Mouse (Mus musculus) liver, embryonic 11.5 days (tissue): ENCODE measurements around the gene Lmod3. TPM values are rescaled to one million over a fixed set of nuclear protein-coding genes. Genes with fewer than 3 reads are reported as not detected.

ENCODE experiments used
- ATAC-seq: fragments of 200-750 bp; cut with Nextera tagmentation; replicated peaks from 2 replicates; pipeline ENCODE4 v1.8.0; 2017; ENCODE audit warnings: moderate number of reproducible peaks, mild to moderate bottlenecking, moderate TSS enrichment, moderate library complexity; ENCODE audit not compliant: low FRiP score
- DNase-seq: peaks from one replicate; pipeline ENCODE4 v3.0.0-alpha.2; 2017; ENCODE audit warnings: low spot score
- H3K27ac ChIP-seq: fragments of 300-500 bp; sonication (generic); 2 replicates; pipeline ENCODE4 v1.5.1; 2014; ENCODE audit warnings: mild to moderate bottlenecking, low read depth, low read length, control low read depth
- H3K27me3 ChIP-seq: fragments of 300-500 bp; sonication (generic); replicated peaks from 2 replicates; pipeline ENCODE4 v1.6.1; 2014; ENCODE audit warnings: low read length, mixed read lengths; ENCODE audit not compliant: control insufficient read depth, insufficient read depth
- H3K36me3 ChIP-seq: fragments of 300-500 bp; sonication (generic); 2 replicates; pipeline ENCODE4 v1.6.1; 2014; ENCODE audit warnings: mild to moderate bottlenecking, low read length, moderate library complexity, mixed read lengths; ENCODE audit not compliant: control insufficient read depth, insufficient read depth
- H3K4me1 ChIP-seq: fragments of 300-500 bp; sonication (generic); replicated peaks from 2 replicates; pipeline ENCODE4 v1.6.1; 2014; ENCODE audit warnings: low read length, mixed read lengths; ENCODE audit not compliant: control insufficient read depth, insufficient read depth
- H3K4me2 ChIP-seq: fragments of 300-500 bp; sonication (generic); 2 replicates; pipeline ENCODE4 v1.6.1; 2014; ENCODE audit warnings: mild to moderate bottlenecking, control low read depth, moderate library complexity
- H3K4me3 ChIP-seq: fragments of 300-500 bp; sonication (generic); 2 replicates; pipeline ENCODE4 v1.5.1; 2014; ENCODE audit warnings: low read depth, low read length, control low read depth
- H3K9ac ChIP-seq: fragments of 300-500 bp; sonication (generic); 2 replicates; pipeline ENCODE4 v1.6.1; 2014; ENCODE audit warnings: low read depth, low read length, control low read depth
- H3K9me3 ChIP-seq: fragments of 300-500 bp; sonication (generic); 2 replicates; pipeline ENCODE4 v1.6.1; 2016; ENCODE audit warnings: low read length, inconsistent platforms, mixed read lengths; ENCODE audit not compliant: control insufficient read depth
- WGBS: fragments of 180-500 bp; shearing (Covaris S2); extraction: QIAGEN DNeasy Blood & Tissue Kit; methylation state at CpG from one replicate; pipeline ENCODE4 v1.1.7; 2014; 5-methylcytosine and 5-hydroxymethylcytosine counted together
- polyA plus RNA-seq: library from polyadenylated mRNA; unstranded; fragments of >200 nt; fragmentation: Nextera tagmentation; extraction: Ambion mirVana; gene quantifications from 2 replicates; pipeline ENCODE4 v1.2.1, GENCODE M21; 2014

The Lmod3 gene
- polyA plus RNA-seq, 1 experiment from 2014 or later: not detected

DNA sequence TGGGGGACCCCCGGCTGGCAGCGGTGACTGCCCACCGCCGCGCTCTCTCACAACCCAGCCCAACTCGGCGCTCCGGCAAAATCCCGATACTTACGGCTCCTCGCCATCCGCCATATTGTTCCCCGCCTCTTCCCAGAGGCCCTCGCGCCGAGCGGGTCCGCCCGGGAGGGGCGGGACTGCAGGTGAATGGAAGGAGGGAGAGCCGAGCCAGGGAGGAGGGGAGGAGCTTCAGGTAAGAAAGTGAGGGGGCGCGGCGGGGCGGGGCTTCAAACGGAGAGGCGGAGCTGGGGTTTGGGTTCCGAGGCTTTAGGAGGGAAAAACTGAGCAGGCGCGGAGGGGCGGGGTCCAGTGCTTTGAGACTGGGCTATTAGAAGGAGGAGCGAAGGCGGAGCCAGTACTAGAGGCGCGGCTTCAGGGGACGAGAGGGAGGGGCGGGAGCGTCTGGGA lies 47.1 kb downstream of the Lmod3 start, which contains the start of gene Uba3:
Gene Uba3 (minus strand): TSS at position 209 of the 447 bp plus-strand sequence.
- H3K27me3 ChIP-seq: no peaks in the 10 kb centered on the region
- H3K27ac ChIP-seq: peak within 1 kb of the TSS; percentile 78
- H3K4me2 ChIP-seq: peak within 1 kb of the TSS; percentile 71
- peaks cover 11% of the 10 kb centered on the region for H3K4me1 ChIP-seq
- WGBS: under 1% methylated on average over 37 of the region's 38 CpGs
- peak within 1 kb of the TSS; percentile 83 for H3K4me3 ChIP-seq
- DNase-seq (peak; percentile 100), ATAC-seq (peak; percentile 95)
- H3K36me3 ChIP-seq: no peaks in the 10 kb centered on the region
- H3K9me3 ChIP-seq: no peaks in the 10 kb centered on the region
- H3K9ac ChIP-seq: peak within 1 kb of the TSS; percentile 92

DNA sequence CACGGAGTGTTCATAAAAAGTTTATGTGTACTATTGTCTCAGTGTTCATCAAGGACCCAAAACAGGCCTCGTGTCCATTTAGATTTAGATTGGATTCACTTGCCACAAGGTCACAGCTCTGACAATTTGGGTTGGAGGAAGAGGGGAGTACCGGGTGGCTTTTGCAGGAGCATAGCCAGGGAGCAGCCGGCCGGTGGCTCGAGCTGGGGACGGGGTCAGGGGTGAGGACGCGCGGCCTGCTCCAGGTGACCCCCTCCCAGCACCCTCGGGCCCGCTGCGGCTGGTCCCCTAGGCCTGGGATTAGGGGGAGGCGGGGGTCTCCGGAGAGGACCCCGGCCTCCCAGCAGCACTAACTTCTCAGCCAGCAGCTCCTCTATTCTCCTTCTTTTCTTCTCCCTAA lies 47.6 kb downstream of the Lmod3 start:
- ATAC-seq (peak; percentile 43), DNase-seq (peak; percentile 66)
- H3K27me3 ChIP-seq: no peaks in the 10 kb centered on the region
- H3K36me3 ChIP-seq: no peaks in the 10 kb centered on the region
- H3K4me3 ChIP-seq: peak overlapping the region; percentile 83
- H3K4me1 ChIP-seq: peaks cover 11% of the 10 kb centered on the region
- H3K9me3 ChIP-seq: no peaks in the 10 kb centered on the region
- WGBS: under 1% methylated on average over 16 of the region's 16 CpGs
- H3K4me2 ChIP-seq: peak overlapping the region; percentile 71
- H3K27ac ChIP-seq: peak overlapping the region; percentile 78
- peak overlapping the region; percentile 92 for H3K9ac ChIP-seq

DNA sequence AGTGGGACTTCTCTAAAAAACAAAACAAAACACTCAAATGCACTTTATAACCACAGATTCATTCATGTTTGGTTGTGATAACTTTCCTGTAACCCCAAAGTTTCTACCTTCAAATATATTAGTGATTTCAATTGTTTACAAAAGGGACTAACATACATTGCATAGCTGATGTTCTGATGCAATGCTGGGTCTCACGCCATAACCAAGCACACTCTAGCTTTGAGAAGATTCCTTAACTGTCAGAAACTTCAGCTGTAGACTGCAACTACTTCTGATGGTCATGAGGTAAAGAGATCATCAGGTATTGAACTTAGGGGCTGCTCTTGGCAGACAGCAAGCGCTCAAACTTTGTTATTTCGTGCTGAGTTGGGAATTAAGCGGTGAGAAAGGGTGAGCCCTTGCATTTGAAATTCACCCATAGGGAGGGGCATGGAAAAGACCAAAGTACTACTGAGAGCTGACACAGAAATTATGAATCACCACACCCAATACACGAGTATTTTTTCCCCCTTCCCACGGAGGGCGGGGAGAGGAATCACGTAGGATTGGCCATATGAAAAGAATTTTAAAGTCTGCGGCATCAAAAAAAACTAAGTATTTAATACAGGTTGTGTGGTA lies 48.2 kb downstream of the Lmod3 start:
- Histone ChIP-seq H3K27ac (no peak overlapping the region; the same call in 1 of the 2 replicates), H3K9me3 (no peaks in the 10 kb centered on the region), H3K36me3 (no peaks in the 10 kb centered on the region), H3K9ac (peak overlapping the region; percentile 92), H3K4me3 (peak overlapping the region; percentile 83), H3K27me3 (no peaks in the 10 kb centered on the region), H3K4me2 (peak overlapping the region; percentile 71), H3K4me1 (peaks cover 11% of the 10 kb centered on the region)
- ATAC-seq: no peak
- WGBS: 13% methylated on average over 9 of the region's 9 CpGs
- DNase-seq: no peak

DNA sequence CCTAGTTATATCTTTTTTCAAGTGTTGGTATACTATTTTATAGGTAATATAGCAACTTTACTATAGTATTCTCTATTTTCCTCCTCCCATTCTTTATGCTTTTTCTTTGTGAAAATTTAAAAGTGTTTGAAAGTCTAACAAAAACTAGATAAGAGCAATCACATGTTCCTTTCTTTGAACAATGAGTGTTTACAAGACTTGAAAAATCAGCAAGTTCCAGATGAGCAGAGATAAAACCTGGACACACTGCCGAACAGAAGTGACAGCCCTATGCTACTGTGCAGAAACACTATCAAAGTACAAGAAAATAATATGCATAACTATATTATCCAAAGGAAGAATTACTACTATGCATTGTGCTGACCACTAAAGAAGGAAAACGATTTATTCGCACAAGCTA lies 50.1 kb downstream of the Lmod3 start:
- Histone ChIP-seq H3K4me2 (no peak overlapping the region), H3K4me3 (no peak overlapping the region)

DNA sequence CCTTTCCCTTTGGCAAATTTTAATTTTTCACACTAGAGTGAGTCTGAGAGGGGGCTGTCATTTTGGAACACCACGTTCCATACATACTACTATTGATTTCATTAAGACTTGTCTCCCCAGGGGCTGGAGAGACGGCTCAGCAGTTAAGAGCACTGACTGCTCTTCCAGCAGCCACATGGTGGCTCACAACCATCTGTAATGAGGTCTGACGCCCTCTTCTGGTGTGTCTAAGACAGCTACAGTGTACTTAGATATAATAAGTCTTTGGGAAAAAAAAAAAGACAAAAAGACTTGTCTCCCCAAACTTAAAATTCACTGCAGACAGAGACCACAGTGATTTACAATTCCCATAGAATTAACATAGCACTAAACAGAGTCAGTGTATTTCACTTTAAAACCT lies 52.1 kb downstream of the Lmod3 start:
- Histone ChIP-seq H3K27me3 (no peaks in the 10 kb centered on the region), H3K4me1 (peaks cover 8% of the 10 kb centered on the region), H3K4me2 (no peak overlapping the region), H3K27ac (no peak overlapping the region), H3K36me3 (peaks cover 16% of the 10 kb centered on the region), H3K9ac (no peak overlapping the region), H3K9me3 (no peaks in the 10 kb centered on the region), H3K4me3 (no peak overlapping the region)
- ATAC-seq (no peak), DNase-seq (no peak)
- 72% methylated on average over 3 of the region's 3 CpGs for WGBS

More for the DNA sequence above, 50.1 kb downstream of the Lmod3 start:
- no peaks in the 10 kb centered on the region for H3K27me3 ChIP-seq
- WGBS: 80% methylated on average over 3 of the region's 3 CpGs
- peaks cover 3% of the 10 kb centered on the region for H3K36me3 ChIP-seq
- H3K27ac ChIP-seq: no peak overlapping the region
- ATAC-seq (no peak), DNase-seq (no peak)
- no peak overlapping the region for H3K9ac ChIP-seq
- H3K4me1 ChIP-seq: peaks cover 11% of the 10 kb centered on the region
- no peaks in the 10 kb centered on the region for H3K9me3 ChIP-seq

Other genes with a start within 250 kb of the Lmod3 start
- gene Fam19a4, start 192.3 kb downstream of the Lmod3 start, polyA plus RNA-seq: not detected in 2 replicates
- 4.9 and 5.6 TPM in 2 replicates for gene Eogt, start 103.6 kb downstream of the Lmod3 start, polyA plus RNA-seq
- 21.1 and 21.8 TPM in 2 replicates for gene Tmf1, start 73.6 kb downstream of the Lmod3 start, polyA plus RNA-seq
- 60.5 and 65.3 TPM in 2 replicates for gene Uba3, start 47.1 kb downstream of the Lmod3 start, polyA plus RNA-seq
- gene Arl6ip5, start 42.1 kb downstream of the Lmod3 start, polyA plus RNA-seq: 36.4 and 38.6 TPM in 2 replicates